Mouse (Mus musculus) megakaryocyte-erythroid progenitor cell, adult 5-6 weeks (primary cell): ENCODE measurements around the gene Ssbp3. TPM values are rescaled to one million over a fixed set of nuclear protein-coding genes. Genes with fewer than 3 reads are reported as not detected.

Experiments used
- ATAC-seq: replicated peaks from 2 replicates; pipeline ENCODE4 v1.8.0; 2016; ENCODE audit warnings: mild to moderate bottlenecking, inconsistent platforms; ENCODE audit not compliant: severe bottlenecking, poor library complexity, low FRiP score, low TSS enrichment
- total RNA-seq, 2 experiments: library from RNA; stranded (forward) in 1 of 2; stranded (reverse) in 1 of 2; fragments of 200-1000, 215-1000 nt in 1 of 2; fragments of >200 nt in 1 of 2; fragmentation: Nextera tagmentation in 1 of 2; gene quantifications; 2 replicates each; pipeline ENCODE4 v1.2.3; 2014 to 2017

Ssbp3 gene
- total RNA-seq, 2 experiments from 2014 or later: 63.4 to 138 TPM

DNA sequence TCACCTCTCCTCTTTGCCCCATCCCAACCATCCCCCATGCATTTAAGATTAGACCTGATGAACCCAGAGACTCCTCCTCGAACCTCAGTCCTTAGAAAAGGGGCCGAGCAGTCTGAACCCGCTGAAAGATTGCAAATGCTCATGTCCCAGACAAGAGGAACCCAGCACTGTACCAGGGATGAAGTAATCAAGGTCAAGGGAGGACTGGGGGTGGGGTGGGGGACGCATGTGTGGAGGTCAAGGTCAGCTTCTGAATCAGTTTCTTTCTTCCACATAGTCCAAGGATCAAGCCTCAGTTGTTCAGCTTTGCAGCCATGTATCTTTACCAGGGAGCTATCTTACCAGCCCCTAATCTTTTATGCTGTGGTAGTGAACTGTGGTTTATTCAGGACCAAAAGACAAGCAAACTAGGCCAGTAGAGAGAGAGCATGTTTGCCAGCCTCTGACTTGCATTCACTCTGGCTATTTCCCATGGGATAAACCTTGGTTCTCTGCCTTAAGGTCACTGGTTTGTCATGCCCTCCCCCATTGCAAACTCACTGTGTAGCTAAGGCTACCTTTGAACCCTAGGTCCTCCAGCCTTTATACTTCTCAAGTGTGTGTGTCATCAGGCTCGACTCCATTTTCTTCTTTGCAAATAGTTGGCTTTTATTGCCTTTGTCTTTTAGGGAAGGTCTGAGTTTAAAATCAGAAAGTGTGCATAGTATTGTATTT is 109.9 kb downstream of the Ssbp3 start:
- no peak for ATAC-seq

- ATAC-seq: no peak
Observed at GRCm38 (mm10) chr4:107021464-107021863, 111.0 kb downstream of the Ssbp3 start.

DNA sequence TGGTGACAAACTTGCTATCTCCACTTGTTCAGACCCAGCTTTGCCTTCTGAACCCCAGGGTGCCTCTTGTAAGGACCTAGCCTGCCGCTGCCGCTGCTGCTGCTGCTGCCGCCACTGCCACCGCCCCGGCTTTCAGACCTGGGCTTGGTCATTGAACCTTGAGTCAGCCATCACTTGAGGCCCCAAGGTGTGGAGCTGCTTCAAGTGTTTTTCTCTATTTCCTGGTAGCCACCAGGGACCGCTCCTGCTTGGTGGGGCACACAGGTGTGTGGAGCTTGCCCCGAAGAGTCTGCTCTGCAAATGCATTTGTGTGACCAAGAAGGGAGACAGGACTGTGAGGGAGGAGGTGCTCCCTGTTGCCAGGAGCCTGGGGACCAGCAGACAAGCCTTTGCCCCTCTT is 114.4 kb downstream of the Ssbp3 start:
- ATAC-seq: no peak

DNA sequence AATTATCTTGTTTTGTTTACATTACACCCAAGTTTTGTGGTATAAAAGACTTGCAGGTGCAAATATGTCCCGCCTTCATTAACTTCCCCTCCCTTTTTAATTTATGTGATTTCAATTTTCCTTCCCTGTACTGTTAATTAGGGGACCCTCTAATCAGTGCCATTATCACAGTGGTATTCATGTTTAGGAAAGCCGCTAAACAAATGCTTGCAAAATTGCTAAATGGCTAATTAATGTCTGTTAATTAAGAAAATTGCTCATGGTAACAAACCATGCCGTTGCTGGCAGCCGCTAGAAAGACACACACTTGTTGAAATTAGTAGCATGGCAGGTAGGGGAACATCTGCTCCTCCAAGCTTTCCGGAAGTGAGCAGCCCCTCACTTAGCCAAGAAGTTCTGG is 114.9 kb downstream of the Ssbp3 start:
- no peak for ATAC-seq

DNA sequence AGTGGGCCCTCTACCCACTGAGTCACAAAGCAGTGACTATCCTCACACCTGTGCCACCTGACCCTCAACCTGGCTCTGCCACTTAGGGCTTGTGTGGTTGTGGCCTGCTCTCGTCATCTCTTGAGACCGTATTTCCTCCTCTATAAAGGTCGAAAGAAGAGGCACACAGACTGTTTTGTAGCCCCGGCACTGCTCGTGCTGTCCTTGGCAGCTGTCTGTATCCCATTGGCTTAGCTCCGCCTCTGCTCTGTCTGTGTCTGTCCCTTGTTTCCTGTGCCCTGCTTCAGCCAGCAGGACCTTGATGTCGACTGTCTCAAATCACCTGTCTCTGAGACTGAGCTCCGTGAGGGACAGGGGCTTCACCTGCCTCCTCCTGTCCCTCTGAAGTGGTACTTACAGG is 116.0 kb downstream of the Ssbp3 start:
- ATAC-seq: no peak

- ATAC-seq: no peak
Observed at GRCm38 (mm10) chr4:107035689-107036088, 125.2 kb downstream of the Ssbp3 start.

- ATAC-seq: no peak
Observed at GRCm38 (mm10) chr4:107036985-107037384, 126.5 kb downstream of the Ssbp3 start.

DNA sequence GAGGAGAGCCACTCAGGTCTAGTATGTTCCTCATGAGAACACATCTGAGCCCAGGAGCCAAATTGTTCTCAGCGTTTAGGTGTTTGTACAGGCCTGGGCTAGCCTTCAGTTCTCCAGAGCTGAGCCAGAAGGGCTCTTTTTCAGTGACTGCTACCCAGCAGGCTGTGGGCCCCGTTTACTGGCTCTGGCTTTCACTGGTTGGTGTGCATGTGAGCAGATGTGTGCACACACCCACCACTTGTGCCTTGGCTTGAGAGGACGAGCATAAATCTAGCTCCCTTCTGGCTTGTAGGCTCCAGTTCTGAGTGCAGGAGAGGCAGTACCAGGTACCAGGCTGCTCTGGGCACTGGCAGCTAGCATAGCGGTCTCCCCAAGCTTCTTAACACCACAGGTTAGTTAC is 127.8 kb downstream of the Ssbp3 start:
- ATAC-seq: no peak

- no peak for ATAC-seq
Observed at GRCm38 (mm10) chr4:107039270-107039669, 128.8 kb downstream of the Ssbp3 start.

DNA sequence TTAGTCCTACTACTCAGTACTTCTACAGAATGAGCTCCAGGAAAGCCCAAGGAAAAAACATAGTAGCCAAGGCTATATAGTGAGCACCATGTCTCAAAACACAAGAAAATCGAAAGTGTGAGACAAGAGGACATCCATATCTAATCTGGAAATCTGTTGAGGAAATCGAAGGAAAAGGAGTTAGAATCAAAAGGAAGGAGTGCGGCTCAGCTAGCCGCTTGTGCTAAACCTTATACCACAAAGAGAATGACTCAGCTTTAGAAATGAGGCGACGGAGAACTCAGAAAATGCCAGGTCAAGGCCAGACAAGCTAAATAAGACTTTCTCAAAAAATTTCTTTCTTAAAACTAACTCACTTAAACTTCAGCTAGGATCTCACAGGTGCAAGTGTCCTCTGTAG is 131.8 kb downstream of the Ssbp3 start:
- no peak for ATAC-seq

- ATAC-seq: no peak
Observed at GRCm38 (mm10) chr4:107045188-107045587, 134.7 kb downstream of the Ssbp3 start.

DNA sequence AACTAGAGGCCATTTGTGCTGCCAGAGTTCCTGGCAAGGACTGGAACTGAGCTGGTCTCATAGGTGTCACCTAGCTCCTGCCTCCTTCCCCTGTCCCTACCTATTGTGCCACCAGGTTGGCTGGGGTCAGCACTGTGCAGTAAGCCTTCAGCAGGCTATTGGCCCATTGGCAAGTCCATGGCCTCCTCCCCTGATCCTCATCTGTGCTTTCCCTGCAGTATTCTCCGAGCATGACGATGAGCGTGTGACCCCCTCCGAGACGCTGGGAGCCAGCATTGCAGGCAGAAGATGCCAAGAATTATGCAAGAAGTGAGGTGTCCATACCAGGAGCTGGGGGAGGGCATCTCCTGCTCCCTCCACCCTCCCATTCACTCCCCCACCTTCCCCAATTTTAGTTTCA is 137.3 kb downstream of the Ssbp3 start:
- ATAC-seq: no peak

- no peak for ATAC-seq
Observed at GRCm38 (mm10) chr4:107048568-107049162, 138.2 kb downstream of the Ssbp3 start.

DNA sequence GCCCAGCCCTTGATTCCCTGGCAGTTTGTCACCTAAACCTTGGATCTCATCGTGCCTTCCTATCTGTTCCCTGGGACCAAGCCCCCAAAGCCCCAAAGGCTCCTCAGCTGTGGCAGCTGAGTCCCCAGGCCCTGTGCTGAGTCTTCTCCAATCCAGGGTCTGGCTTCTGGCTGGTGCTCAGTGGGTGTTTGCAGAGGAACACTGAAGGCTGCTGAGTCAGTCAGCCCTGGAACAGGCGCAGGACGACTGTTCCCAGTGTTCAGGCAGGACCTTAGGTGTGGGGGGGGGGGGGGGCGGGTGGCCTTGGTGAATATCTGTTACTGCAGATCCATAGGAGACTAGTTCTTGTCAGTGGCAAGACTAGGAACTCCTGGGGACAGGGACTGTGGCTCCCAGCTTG is 141.4 kb downstream of the Ssbp3 start:
- no peak for ATAC-seq

GRCm38 (mm10) chr4:107052962-107053553 is 142.6 kb downstream of the Ssbp3 start:
- ATAC-seq: no peak

GRCm38 (mm10) chr4:107056088-107056487 is 145.6 kb downstream of the Ssbp3 start:
- ATAC-seq: no peak

DNA sequence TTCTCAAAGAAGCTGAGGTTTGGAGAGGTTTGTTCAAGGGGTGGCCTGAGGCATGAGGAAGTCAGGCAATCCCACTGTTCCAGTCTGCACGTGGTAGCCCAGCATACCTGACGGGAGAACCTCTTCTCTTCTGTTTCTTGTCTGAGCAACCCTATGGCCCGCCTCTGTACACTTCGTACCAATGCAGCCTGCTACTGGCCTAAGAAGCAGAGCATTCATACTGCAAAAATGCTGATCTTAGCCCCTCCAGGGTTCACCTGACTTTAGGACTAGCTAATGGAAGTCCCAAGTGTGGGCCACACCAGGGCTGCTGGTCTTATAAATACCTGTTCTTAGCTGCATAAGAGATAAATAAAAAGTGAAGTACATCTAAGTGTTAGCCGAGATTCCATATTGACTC is 147.8 kb downstream of the Ssbp3 start:
- no peak for ATAC-seq

DNA sequence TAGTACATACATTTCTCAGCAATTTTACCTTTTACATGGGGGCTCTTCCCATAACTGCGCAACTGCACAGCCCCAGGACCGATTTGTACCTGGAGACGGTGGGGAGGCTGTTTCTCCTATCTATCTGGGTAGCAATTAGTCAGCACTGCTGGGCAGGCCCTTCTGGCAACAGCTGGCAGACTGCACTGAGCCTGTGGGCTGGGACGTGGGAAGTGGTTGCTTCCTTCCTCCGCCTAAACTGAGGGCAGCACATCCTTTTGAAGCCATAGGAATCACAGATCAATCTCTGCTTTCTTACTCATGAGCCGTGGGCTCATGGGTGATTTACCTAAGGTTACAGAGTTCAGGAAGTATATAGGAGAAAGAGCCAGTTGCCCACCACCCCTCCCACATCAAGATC is 148.3 kb downstream of the Ssbp3 start:
- ATAC-seq: no peak

DNA sequence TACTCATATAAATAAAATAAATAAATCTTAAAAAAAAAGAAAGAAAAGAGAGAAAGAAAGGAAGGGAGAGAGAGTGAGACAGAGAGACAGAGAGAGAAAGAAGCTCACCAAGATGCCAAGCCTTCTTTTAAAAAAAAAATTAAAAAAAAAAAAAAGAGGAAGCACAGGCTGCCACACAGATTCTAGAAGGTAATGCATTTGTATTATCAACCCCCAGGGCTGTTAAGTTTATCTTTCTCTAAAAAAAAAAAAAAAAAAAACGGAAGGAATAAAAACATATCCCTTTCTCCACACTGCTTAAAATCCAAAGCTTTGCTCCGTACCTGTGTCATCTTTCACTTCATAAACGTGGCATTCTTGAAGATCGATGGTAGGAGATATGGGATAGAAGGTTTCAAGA is 151.1 kb downstream of the Ssbp3 start:
- ATAC-seq: no peak

DNA sequence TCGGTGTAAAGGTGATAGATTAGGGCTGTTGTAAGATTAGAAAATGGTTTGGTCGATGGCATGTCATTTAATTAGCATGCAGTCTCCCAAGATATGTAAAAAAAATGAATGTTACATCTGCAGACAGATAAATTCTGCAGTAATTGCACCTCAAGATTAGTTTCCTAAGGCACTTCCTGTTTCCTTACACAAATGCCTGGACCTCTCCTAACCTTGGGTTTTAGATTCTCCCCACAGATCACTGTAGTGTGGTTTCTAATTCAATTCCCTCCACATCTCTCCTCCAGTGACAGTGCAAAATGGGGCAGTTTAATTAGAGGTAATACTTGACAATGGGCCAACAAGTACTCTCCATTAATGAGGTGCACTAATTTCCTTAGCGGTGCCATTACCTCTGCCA is 152.7 kb downstream of the Ssbp3 start:
- no peak for ATAC-seq
